Mouse (Mus musculus) adrenal gland, adult (tissue): ENCODE results near the gene Gpr35.

Experiments
- DNase-seq, 2 experiments: peaks; one replicate each; pipeline ENCODE4 v3.0.0; 2022 to 2023; ENCODE audit warnings: low spot score in 1 of 2; ENCODE audit not compliant: inconsistent age in 2 of 2

Gpr35 gene

DNA sequence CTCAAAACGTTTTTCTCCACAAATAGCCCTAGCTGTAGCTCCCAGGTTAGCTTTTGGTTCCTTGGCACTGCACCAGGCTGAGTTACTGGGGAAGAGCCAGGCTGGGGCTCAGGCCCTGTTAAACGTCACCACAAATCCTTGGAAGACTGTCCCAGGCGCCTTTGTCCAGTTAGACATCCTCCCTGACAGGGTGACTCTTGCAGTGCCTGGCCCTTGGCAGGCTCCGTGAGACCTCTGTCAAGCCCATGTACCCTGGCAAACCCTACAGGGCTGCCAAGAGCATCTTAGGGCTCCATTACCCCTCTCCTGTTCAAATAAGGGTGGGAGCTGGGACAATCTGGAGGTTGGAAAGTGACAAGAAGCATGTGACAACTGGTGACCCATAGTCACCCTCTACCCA, 85.3 kb downstream of the Gpr35 start:
- no peak for DNase-seq
